Mouse (Mus musculus) cerebellum, postnatal 10 days (tissue): ENCODE results near the gene Gm17949.

Experiments
- DNase-seq, 2 experiments: peaks; one replicate each; pipeline ENCODE4 v3.0.0; 2021; ENCODE audit warnings: mixed read lengths in 2 of 2

The Gm17949 gene

DNA sequence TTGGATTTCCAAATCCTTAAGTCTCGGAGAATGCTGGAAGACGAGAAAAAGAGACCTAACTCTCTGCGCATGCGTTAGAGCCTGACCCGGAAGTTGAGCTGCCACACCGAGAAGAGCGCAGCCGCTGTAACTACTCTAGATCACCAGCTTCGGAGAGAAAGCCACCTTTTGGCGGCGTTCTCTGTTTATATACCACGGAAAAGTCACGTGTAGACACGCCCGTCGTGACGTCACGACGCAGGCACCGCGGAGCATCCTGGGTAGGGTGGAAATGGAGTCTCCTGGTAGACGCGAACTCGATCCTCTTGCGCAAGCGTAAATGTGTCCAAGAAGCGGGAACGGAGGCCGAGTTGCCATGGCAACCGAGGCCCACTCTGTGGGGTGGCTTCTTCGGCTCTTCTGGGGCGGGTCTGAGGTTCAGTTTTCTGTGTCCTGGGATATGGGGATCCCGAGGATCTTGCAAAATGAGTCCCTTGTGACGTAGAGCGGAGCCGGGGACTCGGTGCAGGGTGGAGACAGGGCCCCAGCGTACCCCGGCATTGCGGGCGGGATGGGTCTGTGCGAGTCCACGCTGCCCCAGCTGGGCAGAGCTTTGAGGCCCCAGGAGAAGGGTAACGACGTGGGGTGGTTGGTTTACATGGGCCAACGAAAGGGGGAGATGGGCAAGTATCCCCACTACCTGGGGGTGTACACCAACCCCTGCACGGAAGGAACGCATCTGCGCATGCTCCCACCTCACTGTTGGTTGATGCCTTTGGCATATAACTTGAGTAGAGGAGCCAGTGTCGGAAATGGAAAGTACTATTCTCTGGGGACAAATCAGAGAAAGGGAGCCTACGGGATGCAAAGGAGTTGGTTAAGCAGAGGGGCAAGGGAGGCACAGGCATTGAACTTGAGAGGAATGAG, at the start of gene Gm17949, which contains the start of gene Gtf2f1:
Gm17949 (plus strand) TSS at position 234 of the 906 bp plus-strand sequence.
Gtf2f1 (minus strand) TSS at position 53 of the 906 bp plus-strand sequence.
- DNase-seq = peak; percentile 98 to 99

GRCm38 (mm10) chr17:56961880-56962279, 49.4 kb upstream of the Gm17949 start:
- DNase-seq = no peak

GRCm38 (mm10) chr17:56962642-56963405, 48.4 kb upstream of the Gm17949 start:
- DNase-seq = no peak

GRCm38 (mm10) chr17:56963646-56964045, 47.6 kb upstream of the Gm17949 start:
- DNase-seq = no peak

GRCm38 (mm10) chr17:56969321-56969720, 41.9 kb upstream of the Gm17949 start:
- DNase-seq = no peak

DNA sequence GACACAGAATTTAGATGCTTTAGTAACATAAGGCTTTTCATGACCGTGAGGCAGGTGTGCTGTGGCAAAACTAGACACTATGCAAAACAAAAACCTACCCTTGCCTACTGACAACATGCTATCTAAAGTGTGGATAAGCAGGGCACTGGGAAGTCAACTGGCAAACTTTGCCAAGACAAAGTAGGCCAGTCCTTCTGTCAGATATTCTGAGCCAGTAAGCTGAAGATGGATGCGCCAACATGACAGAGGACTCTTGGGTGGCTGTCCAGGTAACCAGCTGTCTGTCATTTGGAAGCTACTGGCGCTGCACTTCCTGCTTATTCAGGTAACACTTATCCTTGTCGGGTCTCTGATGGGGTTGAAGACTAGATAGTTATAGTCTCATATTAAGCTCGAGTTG, 41.2 kb upstream of the Gm17949 start:
- peak; percentile 52 to 56 for DNase-seq

- DNase-seq = no peak
Observed at GRCm38 (mm10) chr17:56973956-56974707, 37.1 kb upstream of the Gm17949 start.

GRCm38 (mm10) chr17:56974708-56975240, 36.5 kb upstream of the Gm17949 start:
- no peak for DNase-seq

- DNase-seq = no peak
Observed at GRCm38 (mm10) chr17:56975391-56975790, 35.9 kb upstream of the Gm17949 start.

DNA sequence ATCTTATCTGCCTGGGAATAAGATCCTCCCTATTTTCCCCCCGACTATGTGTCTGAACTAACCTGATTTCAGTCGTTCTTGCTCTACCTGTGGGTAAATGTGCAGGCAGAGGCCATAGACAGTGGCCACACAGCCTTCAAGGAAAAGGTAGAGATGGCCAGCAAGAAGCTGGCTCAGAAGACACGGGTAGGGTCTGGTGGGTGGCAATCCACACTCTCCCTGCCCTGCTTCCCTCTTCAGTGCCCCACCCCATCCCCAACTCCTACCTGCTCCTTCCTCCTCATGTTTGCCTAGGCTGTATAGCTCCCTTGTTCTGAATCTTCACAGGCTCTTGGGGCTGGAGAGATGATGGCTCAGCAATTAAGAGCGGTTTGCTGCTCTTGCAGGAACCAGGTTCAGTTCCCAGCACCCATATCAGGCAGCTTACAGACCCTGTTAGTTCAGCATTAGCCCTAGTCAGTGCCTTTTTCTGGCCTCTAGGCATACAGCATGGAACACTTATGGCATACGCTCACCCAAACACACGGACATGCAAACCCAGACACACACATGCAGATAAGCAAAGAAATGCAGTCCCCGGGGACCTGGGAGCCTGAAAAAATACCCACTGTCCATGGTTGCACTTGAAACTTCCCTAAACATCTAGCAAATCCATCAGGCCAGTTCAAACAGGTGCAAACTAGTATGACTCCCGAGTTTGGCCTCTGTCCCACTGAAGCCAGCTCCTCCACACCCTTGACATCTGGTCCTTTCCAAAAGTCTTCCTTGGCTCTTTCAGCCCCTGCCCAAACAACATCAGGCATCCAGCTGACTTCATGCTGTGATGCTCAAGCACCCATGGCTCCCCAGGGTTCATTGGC, 34.5 kb upstream of the Gm17949 start:
- DNase-seq = no peak

- no peak for DNase-seq
Observed at GRCm38 (mm10) chr17:56979524-56979923, 31.7 kb upstream of the Gm17949 start.

DNA sequence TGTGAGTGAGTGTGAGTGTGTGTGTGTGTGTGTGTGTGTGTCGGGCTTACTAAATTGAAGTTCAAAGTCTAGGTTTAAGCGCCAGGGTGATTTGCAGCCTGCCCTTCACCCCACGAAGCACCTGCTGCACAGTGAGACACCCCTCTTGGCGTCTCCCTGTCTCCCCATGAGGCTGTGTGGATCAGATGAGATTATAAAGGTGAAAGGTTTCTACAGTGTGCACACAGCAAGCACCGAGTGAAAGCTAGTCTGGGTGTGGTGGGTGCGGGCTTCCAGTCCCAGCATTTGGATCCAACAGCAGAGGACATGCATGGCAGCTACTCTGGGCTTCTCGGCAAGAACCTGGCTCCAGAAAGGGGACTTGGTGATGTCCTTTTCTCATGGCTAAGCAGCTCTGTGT, 30.2 kb upstream of the Gm17949 start:
- no peak for DNase-seq

DNA sequence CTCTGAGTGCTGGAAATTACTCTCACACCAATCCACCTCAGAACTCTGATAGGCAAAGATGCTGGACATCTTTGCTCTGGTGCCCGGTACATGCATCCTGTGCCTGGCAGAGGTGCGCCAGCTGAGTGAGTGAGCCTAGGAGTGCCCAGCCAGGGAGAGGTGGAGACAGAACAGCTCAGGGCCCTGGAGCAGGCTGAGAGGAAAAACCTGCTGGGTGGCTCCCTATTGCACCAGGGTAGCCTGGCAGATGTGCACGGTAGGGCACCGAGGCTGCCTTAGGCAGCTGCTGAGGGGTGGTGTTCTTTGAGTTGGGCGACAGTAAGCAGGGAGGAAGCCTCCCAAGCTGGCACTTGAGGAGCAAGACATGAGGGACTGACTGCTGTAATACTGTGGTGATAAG, 29.3 kb upstream of the Gm17949 start, which contains the start of gene Acer1:
Acer1 (minus strand) TSS at position 114 of the 400 bp plus-strand sequence.
- no peak for DNase-seq

DNA sequence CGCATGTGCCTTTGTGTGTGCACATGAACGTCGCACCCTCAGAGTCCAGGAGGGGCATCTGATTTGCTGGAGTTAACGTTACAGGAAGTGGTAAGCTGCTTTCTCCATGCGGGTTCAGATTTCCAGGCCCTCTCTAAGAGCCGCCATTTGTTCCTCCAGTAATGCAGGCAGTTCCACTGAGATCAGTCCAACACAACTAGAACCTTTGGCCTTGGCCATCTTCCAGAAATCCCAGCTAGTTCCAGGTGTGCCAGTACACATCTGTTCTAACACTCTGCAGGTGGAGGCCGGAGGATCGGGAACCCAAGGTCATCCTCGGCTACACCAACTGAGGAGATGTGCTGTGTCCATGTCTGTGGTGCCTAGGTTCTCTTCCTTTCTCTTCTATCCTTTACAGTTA, 26.4 kb upstream of the Gm17949 start:
- DNase-seq = no peak

DNA sequence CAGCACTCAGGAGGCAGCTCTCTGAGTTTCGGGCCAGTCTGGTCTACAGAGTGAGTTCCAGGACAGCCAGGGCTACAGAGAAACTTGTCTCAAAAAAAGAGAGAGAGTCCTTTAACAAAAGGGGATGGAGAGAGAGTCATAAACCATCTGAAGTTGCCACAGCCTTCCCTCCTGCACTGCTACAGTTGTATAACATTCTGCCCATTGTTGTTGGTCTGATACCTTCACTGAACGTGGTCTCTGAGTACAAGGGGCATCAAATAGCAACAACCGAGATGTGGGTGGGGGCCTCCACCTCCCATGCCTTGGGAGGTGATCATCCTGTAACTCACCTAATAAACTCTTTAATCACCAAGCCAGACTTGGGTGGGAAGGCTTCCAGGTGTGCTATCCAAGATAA, 25.6 kb upstream of the Gm17949 start:
- DNase-seq = no peak

DNA sequence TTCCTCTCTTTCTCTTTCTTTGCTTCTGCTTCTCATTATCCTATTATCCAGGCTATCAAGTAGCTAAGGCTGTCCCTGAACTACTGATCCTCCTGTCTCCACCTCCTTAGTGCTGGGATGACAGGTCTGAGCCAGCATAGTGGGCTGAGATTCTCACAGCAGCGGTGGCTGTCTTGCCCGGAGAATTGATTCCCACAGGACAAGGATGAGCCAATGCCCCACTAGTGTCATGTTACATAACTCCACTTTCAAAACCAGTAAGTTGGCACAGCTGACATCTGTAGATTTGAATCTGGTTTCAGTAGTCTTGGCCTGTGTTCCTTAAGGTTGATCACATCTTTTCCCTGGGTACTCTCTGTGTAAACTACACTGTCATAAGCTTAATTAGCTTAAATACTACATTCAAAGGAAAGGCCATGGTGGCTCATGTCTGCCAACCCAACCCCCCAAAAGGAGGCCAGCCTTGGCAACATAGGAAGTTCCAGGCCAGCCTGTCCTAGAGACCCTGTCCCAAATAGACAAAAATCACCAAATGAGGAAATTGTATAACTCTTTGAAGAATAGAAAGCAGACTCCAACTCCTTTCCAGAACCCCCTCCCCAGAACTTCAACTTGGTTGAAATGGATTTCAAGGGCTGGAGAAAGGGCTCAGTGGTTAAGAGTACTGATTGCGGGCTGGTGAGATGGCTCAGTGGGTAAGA, 25.0 kb upstream of the Gm17949 start:
- DNase-seq = no peak

GRCm38 (mm10) chr17:56988441-56988840, 22.8 kb upstream of the Gm17949 start:
- no peak for DNase-seq

GRCm38 (mm10) chr17:56988921-56989430, 22.3 kb upstream of the Gm17949 start:
- no peak for DNase-seq

DNA sequence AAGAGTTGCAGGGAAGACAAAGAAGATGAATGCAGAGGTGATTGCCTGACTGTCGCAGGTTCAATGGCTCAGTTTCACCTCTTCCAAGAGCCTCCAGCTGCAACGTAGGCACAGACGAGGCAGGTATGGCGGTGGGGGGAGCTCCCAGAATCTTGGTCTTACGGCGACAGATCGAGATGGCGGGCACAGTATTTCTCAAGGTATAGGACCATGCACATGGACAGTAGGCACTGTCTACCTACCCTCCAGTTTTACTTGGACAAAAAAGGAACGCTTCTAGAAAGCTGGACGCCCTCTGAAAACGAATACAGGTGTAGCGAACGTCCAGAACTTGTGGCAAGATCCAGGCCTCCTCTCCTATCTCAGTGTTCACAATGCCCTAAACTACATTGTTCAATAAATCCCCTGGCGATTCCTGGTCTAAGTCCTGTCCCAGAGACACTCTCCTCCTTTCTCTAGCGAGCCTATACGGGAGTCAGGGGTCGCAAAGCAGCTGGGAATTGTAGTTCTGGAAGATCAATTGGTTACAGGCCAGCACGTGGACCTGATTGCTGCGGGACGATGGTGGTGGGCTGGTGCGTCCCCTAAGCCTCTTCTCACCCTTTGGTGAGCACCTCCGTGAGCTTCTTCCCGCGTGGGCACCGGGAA, 21.7 kb upstream of the Gm17949 start:
- DNase-seq = peak; percentile 90

DNA sequence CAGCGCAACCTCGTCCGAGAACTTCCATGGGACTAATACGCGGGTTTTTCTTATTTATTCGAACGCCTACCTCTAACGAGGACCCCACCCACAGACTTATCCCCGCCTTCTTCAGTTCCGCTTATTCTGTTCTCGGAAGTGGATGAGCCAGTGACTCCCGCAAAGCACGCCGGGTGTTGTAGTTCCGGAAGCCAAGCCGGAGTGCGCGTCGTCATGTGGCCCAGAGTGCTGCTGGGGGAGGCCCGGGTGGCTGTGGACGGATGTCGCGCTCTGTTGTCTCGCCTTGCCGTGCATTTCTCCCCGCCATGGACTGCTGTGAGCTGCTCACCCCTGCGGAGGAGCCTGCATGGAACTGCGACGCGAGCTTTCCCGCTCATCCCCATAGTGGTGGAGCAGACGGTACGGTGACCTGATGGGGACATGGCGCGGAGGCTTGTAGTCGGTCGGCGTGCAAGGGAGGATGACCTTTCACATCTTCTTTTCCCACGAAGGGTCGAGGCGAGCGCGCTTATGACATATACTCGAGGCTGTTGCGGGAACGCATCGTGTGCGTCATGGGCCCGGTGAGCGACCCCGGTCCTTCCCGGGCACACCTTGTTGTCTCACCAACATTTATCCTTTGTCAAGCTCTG, 21.0 kb upstream of the Gm17949 start, which contains the start of gene Clpp:
Clpp (plus strand) TSS at position 191 of the 632 bp plus-strand sequence.
- DNase-seq = peak; percentile 94 to 97
